Mouse (Mus musculus) natural killer cell, adult 2 months (primary cell): ENCODE measurements at regions not wholly inside any gene's neighbourhood (a gene's known extent, or its start where the extent isn't known, plus 50 kb on each side); places are given as distances from the start of the nearest gene placed in this dataset.

ENCODE experiments used
- DNase-seq, 2 experiments: peaks; one replicate each; pipeline ENCODE4 v3.0.0; 2022; ENCODE audit warnings: low spot score in 2 of 2

DNA sequence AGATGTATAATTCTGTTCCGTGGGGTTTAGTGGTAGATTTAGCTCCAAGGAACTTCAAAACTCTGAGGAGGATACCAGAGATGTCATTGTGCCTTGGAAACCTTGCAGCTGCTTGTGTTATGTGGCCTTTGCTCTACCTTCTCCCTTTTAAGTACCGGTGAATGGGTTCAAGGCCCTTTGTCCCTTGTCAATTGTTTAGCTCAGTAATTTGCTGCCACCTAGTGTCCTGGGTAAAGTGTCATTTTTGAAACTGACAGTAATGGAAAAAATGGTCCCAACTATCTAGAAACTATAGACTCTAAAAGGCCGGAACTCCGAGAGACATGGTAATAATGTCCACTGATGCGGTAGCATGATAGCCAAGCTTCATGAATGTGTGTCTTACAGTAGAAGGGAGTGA, 90.8 kb upstream of the Phactr1 start:
- DNase-seq, result no peak

DNA sequence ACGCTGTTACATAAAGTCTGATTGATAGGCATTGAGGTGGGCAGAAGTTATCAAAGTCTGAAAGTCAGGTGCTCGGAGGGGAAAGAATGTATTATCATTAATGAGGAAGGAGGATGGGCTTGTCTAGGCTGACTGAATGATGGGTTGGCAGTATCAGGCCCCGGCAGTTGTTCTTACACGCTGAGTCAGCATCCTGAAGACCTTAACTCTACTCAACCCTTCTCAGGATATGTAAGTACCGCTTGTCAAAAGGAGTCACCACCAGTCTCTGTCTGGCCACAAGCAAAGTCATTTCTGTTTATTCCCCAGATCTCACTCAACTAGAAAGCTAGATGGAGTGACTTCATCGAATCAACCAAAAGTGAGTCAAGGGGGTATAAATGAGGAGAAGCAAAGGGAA, 90.0 kb upstream of the Phactr1 start:
- no peak for DNase-seq

DNA sequence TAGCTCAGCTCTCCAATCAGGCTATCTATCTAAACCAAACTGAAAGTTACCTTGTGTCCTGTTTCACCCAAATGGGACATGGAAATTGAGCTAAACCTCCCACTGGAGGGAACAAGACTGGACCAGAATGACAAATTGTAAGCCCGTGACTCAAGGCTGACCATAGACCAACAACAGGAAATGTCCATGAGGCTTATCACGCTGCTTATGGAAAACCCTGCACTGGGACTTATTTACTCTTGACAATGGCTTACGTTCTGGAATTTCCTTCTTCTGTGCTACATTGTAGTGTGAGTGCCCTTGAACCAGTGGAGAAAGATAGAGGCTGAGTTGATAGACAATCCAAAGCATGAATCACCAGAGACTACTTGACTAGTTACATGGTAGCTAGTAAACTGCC, 87.5 kb upstream of the Phactr1 start:
- no peak for DNase-seq

DNA sequence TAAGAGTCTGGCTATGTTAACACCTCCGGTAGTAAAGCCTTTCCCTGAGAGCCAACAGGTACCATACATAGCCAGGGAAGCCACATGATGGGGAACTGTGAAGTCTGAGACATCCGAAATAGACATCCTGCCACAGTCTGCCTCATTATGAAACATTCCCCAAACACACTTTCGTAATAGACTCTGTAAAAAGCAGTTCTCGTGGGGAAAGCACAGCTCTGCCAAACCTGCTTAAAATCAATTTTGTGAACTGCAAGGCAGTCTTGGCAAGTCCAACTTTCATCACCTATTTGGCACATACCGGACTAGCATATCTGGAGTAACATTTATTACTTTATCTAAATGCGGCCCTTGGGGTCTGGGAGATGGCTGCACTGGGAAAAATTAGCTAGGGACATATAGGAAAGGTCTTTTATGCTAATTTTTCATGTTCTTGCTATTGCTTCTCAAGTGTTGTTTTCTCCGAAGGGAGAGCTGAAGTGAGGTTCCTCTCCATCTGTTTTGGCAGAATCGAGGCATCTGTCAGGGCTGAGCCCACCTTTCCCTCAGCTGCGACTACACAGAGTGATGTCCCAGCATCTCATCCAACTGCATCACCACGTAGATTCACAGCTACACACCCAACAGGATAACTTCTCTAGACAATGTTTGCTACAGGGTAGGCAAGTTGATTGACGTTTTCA, 86.8 kb upstream of the Phactr1 start:
- DNase-seq, result no peak

DNA sequence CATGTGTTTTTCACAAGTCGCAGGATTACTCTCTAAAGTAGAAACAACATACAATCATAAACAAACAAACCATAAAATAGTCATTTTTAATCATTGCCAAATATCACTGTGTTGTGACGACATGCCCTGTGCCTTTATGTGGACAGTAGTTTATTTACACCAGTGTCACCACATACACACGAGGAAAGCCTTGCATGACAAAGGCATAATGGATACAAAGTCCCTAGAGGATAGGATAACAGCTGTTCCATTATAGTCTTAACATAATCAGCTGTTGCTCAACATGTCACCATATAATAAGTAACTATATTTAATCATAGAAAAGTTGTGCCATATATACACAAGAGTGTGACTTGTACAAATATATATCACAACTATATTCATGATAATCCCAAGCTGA, 85.2 kb upstream of the Phactr1 start:
- no peak for DNase-seq

DNA sequence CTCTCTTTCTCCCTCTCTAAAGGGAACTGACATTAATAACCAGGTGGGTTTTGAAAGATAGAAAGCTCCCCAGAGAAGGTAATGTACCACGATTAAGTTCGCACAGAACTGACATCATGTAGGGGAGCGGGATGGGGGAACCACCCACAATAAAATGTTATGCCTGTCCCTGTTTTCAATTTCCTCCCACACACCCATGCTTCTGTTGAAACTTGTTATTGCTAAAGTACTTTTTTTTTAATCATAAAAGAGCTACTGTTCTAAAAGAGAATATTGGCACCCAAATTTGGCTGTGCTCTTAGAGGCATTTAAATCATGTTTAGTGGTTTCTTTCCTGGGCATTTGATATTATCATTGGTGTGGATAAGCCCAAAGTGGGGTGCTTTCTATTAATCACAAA, 82.6 kb upstream of the Phactr1 start:
- no peak for DNase-seq

DNA sequence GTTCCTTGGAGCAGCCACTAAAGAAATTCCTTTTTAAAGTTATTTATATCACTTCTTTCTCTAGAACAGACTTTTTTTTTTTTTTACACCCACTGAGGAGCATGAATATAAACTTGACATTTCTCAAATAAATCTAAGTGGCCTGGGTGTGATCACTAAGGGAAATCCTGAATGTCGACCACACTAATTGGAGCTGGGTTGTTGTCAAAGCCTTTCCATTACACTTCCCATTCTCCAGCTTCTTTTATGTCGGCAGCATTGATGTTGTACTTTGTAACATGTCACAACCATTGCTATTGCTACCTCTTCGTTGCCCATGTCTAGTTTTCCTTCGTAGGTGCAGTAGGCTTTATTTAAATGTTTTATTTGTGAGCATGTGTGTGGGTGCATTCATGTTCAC, 77.1 kb upstream of the Phactr1 start:
- DNase-seq, result no peak

DNA sequence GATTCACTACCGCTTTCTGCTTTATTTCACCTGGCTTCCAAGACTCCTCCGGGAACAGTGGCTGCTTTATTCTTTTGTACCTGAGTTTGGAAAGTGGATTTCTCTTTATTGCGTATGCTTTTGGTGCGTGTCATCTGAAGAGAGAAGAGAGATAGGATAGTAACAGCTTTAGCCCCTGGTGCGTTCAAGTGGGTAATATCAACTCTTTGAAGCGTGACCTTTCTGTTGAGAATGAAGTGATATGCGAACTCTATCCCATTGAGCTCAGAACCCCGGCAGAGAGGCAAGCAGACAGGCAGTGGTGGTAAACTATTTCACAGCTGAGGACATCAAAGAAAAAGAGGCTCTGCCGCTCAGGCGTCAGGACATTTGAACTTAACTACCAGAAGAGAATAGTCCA, 72.7 kb upstream of the Phactr1 start:
- no peak for DNase-seq

DNA sequence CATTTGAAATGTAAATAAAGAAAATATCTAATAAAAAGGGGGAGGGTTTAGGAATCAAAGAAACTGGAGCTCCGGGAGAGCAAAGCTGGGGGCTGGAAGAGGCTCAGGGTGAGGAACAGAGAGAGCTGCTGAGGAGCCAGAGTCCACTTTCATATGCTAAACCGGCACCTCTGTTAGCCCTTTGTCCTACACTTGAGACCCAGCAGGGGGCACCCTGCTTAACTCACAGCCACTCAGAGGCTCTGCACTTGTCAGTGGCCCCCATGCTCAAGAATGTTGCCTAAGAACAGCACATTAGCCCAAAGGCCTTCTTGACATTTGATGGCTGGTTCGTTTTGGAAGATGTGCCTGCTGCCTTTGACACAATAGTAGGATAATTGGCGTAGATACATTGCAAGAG, 71.5 kb upstream of the Phactr1 start:
- DNase-seq, result no peak

DNA sequence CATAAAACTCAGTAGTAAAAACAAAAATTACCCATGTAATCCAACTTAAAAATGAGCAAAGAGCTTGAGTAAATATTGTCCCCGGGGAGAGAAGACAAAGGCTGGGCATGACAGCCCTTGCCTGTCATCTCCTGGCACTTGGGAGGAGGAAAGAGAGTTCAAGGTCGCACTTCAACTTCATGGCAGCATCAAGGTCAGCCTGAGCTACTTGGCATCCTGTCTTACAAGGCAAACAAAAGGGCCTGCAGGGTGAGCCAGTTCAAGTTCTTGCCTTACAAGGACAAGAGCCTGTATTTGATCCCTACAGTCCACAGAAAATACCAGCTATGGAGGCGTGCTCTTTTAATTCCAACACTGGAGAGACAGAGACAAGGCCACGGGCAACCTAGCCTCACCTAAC, 67.1 kb upstream of the Phactr1 start:
- DNase-seq, result no peak

DNA sequence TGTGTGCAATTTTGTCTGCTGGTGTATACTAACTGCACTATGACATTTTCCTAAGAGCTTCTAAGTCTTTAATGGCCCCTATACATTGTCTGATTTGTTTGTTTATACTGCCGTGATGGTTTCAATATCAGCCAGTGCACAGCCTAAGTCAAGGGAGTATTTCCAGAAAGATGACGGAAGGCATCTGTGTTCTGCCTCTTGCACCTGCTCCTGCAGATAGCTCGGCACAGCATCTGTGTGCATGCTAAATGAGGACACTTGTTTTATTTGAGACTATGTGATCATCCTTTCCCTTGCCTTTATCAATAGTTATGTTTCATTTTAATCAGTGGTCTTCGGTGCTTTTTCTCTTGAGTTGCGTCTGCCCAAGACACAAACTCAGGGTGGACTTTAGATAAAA, 64.6 kb upstream of the Phactr1 start:
- DNase-seq, result no peak

DNA sequence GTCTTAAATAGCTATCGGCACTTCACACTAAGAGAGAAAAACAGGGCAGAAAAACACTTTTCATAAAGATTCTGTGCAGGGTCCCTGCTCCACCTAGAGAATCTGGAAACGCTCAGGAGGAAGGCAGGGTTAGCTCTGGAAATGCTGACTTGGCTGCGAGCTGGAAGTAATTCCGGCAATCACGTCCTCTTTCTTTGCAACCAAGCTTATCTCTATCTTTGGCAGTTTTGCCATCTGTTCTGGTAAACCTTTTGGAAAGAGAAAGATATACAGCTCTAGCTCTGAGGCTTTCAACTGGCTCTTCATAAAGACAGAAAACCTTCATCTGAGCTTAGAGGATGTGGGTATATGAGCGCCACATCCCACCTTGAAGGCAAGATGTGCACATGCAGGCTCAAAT, 63.2 kb upstream of the Phactr1 start:
- DNase-seq, result no peak

DNA sequence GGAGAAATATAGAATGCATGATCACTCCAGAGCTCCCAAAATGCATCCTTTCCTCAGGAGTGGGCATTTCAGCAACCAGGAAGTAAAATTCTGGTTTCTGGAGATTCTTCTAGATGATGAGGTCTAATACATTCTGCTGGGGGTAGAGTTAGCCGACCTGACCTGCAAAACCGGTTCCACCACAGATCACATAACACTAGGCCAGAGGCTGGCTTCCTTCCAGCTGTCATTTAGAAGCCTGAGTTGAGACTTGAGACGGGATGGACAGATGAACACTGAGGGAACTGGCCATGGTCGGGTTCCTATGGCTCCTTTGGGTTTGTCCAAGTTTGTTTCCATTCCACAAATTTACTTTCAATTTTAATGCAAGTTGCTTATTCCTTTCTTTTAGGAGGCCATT, 62.6 kb upstream of the Phactr1 start:
- DNase-seq, result no peak

DNA sequence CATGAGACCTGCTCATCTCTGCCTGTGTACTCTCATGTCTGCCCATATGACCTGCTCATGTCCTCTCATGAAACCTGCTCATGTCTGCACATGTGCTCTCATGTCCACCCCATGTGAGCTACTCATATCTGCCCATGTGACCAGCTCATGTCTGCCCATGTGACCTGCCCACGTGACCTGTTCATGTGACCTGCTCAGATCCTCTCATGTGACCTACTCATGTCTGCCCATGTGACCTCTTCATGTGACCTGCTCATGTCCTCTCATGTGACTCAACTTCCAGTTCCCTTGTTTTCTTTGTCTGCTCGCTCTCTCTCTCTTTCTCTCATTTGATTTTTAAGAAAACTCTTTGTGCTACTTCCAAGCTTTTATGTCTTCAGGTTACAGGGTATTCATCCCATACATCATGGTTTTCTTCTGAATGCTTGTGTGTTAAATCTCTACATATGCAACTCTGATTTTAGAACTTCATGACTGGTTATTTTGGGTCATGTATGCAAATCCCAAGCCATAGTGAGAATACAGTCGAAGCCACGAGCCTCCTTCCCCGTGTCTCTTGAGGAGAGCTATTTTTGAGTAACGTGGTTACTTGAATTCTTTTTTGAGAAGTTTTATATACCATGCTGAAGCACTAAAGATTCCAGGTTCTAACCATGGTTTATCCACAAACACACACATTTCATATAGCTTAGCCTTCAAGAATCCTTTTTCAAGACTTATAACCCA, 60.7 kb upstream of the Phactr1 start:
- DNase-seq, result no peak

DNA sequence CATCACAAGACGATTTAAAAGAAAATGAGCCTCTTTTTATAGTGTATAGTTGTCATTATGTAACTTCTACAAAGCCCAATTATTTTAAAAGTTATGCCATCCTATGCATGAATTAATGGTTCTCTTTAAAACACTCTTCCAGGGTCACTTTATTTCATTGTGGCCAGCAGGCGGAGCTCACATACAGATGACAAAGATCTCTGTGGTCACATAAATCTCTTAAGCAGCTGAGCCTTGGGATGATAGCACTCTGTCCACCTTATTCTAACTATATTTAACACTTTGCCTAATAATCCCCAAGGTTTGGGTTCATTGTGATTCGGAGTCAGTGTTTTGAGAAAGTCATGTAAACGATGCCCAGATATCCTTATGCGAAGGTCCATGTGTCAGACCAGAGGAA, 56.9 kb upstream of the Phactr1 start:
- no peak for DNase-seq
